Mouse (Mus musculus) hindbrain, postnatal 0 days (tissue): ENCODE data around the gene Zfp362. TPM values are rescaled to one million over a fixed set of nuclear protein-coding genes. Genes with fewer than 3 reads are reported as not detected.
A peak's percentile ranks its signal among the peaks of the same experiment; 100 is the strongest.

ENCODE experiments used
- ATAC-seq: fragments of 200-750 bp; cut with Nextera tagmentation; 2 replicates; pipeline ENCODE4 v1.8.0; 2017; ENCODE audit warnings: mild to moderate bottlenecking, moderate TSS enrichment, moderate library complexity
- DNase-seq: peaks from one replicate; pipeline ENCODE4 v3.0.0-alpha.2; 2015; ENCODE audit warnings: low spot score
- H3K27ac ChIP-seq: fragments of 300-500 bp; sonication (generic); 2 replicates; pipeline ENCODE4 v1.5.1; 2014; ENCODE audit warnings: mild to moderate bottlenecking
- H3K27me3 ChIP-seq: fragments of 300-500 bp; sonication (generic); 2 replicates; pipeline ENCODE4 v1.6.1; 2014; ENCODE audit warnings: low read length, mixed read lengths; ENCODE audit not compliant: insufficient read depth
- H3K36me3 ChIP-seq: fragments of 300-500 bp; sonication (generic); 2 replicates; pipeline ENCODE4 v1.6.1; 2014; ENCODE audit warnings: low read length, mixed read lengths; ENCODE audit not compliant: insufficient read depth
- H3K4me1 ChIP-seq: fragments of 300-500 bp; sonication (generic); 2 replicates; pipeline ENCODE4 v1.6.1; 2014; ENCODE audit warnings: antibody characterized with exemption, low read length, mixed read lengths; ENCODE audit not compliant: insufficient read depth
- H3K4me2 ChIP-seq: fragments of 300-500 bp; sonication (generic); 2 replicates; pipeline ENCODE4 v1.6.1; 2014; ENCODE audit warnings: low read depth, mild to moderate bottlenecking, low read length, moderate library complexity, mixed read lengths
- H3K4me3 ChIP-seq: fragments of 300-500 bp; sonication (generic); 2 replicates; pipeline ENCODE4 v1.5.1; 2014; ENCODE audit warnings: low read length
- H3K9ac ChIP-seq: fragments of 300-500 bp; sonication (generic); replicated peaks from 2 replicates; pipeline ENCODE4 v1.6.1; 2014; ENCODE audit warnings: mild to moderate bottlenecking, low read length, moderate library complexity, mixed read lengths
- H3K9me3 ChIP-seq: fragments of 300-500 bp; sonication (generic); 2 replicates; pipeline ENCODE4 v1.6.1; 2016; ENCODE audit warnings: low read length, mixed read lengths
- CTCF ChIP-seq: IDR thresholded peaks from 2 replicates; pipeline ENCODE4 v1.5.1; 2016; ENCODE audit warnings: antibody characterized with exemption, control low read depth, low read depth
- WGBS: fragments of 180-500 bp; shearing (Covaris S2); extraction: QIAGEN DNeasy Blood & Tissue Kit; methylation state at CpG from one replicate; pipeline ENCODE4 v1.1.7; 2014; 5-methylcytosine and 5-hydroxymethylcytosine counted together
- polyA plus RNA-seq: library from polyadenylated mRNA; unstranded; fragments of >200 nt; fragmentation: Nextera tagmentation; extraction: Ambion mirVana; gene quantifications from 2 replicates; pipeline ENCODE4 v1.2.1, GENCODE M21; 2015
- total RNA-seq: library from RNA; depleted of rRNA; stranded (reverse); fragments of >200 nt; gene quantifications from 2 replicates; pipeline ENCODE4 v1.2.3, GENCODE M21; 2014

The Zfp362 gene
- total and polyA plus RNA-seq, 2 experiments from 2014 or later, result 24.9 to 25.6 TPM

DNA sequence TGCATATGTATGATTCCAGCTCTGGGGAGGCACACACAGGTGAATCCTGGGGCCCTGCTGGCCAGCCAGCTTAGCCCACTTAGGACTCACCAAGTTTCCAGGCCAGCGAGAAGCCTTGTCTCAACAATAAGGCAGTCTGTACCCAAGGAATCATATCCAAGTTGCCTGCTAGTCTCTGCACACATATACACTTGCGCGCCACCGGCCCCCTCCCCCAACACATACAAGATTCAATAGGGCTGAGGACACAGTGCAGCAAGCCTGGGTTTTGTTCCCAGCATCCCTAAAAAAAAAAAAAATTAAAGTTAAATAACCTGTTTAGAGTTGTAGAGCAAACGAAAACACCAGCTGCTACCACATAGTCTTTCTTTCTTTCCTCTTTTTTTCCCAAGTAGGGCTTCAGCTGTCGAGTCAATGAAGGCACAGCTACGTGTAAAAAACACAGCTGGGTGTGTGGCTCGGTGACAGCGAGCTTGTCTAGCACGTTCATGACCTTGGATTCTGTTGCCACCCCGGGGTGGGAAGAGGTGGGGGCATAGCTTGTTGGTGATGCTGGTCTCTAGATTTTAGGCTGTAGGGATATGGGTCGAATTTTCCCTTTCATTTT, 39.6 kb upstream of the Zfp362 start:
- Histone ChIP-seq H3K27me3 (no peaks in the 10 kb centered on the region), H3K9ac (no peak overlapping the region), H3K36me3 (no peaks in the 10 kb centered on the region), H3K9me3 (no peaks in the 10 kb centered on the region), H3K27ac (no peak overlapping the region), H3K4me2 (no peak overlapping the region), H3K4me1 (0 out of 2 replicates have a peak, but pooled peaks cover 6% of the 10 kb centered on the region), H3K4me3 (no peak overlapping the region)
- no peak for TF ChIP-seq CTCF
- DNase-seq, result no peak
- WGBS, result 56% methylated on average over 12 of the region's 12 CpGs
- no peak for ATAC-seq

DNA sequence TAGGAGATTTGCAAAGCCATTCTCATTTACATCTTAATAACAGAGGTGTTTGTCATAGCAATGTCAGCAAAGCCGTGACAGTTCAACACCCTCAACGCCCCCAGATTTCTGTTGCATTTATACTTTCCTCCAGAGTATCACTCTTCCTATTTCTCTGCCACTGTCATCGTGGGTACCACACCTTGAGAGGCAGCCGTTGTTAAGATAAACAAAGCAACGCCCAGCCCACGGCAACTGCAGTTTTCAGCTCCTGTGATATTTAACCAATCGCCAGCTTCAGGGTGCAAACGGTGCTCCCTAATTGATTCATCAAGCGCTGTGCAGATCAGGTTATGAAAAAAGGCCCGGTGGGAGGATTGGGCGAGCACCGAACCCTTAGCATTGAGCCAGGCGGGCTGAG, 38.7 kb upstream of the Zfp362 start:
- ATAC-seq (no peak), DNase-seq (no peak)
- H3K4me2 ChIP-seq, result no peak overlapping the region
- WGBS, result 30% methylated on average over 13 of the region's 13 CpGs
- H3K27ac ChIP-seq, result no peak overlapping the region
- no peak overlapping the region for H3K4me3 ChIP-seq
- H3K4me1 ChIP-seq, result peaks cover 11% of the 10 kb centered on the region; the same call in 1 of the 2 replicates
- no peak overlapping the region for H3K9ac ChIP-seq
- no peaks in the 10 kb centered on the region for H3K27me3 ChIP-seq
- no peaks in the 10 kb centered on the region for H3K9me3 ChIP-seq
- TF ChIP-seq CTCF, result no peak
- H3K36me3 ChIP-seq, result no peaks in the 10 kb centered on the region

DNA sequence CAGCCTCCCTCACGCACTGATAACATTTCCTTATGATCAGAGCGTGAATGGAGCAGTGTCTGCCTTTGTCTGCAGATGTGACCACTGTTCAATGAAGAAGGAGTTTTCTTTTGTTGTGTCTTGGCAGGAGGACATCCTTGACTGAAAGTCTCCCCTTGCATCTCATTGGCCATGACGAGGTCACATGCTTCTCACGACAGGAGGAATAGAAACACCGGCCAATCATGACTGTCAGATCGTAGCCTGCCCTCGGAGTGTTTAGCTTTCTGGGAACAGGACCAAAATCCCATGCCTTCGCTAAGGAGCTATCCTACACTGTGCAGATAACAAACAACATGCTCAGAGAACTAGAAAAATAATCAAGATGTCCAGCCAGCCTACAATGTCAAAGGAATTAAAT, 35.4 kb upstream of the Zfp362 start:
- no peak for TF ChIP-seq CTCF
- Histone ChIP-seq H3K36me3 (no peaks in the 10 kb centered on the region), H3K4me3 (no peak overlapping the region), H3K9ac (no peak overlapping the region), H3K4me2 (no peak overlapping the region), H3K4me1 (peaks cover 13% of the 10 kb centered on the region), H3K27ac (peak overlapping the region; percentile 54; the same call in 1 of the 2 replicates), H3K27me3 (no peaks in the 10 kb centered on the region), H3K9me3 (no peaks in the 10 kb centered on the region)
- ATAC-seq (peak; percentile 79), DNase-seq (peak; percentile 60)
- WGBS, result 13% methylated on average over 8 of the region's 8 CpGs

DNA sequence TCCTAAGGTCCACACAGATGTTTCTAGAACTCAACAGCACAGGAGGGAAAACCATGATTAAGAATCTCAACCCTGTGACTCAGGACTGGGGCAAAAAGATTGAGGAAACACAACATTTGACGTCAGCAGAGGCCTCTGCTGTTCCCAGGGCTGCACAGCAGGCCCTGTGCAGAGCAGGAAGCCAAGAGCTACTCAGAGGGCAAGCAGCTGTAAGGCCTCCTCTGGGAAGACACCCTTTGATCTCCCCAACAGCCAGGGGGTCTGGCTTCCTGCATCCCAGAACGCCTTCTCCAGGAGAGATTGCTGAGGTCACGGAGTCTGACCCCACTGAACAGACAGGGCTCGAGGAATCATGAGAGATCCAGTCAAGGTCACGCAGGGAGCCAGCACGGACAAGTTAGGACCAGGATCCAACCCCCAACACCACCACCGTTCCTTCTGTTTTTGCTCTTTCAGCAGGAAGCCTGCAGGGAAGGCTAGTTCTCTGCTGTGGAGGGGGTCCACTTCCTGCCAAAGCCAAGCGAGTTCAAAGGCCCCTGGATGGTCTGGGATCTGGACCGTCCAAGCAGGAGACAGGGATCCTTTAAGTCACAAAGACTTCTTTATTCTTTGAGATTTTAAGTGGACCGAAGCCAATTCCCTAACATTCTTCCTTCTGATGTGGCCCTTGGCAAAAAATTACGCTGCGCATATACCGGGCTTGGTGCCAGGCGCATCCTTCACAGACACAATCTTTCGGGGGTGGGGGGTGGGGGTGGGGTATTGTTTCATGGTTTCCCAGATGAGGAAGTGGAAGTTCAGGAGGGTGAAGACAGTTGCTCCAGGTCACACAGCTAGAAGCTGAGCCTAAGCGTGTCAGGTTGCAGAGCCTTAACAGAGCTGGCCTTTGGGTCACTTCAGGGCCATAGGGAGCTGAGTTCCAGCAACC, 34.2 kb upstream of the Zfp362 start:
- Histone ChIP-seq H3K4me1 (peaks cover 10% of the 10 kb centered on the region), H3K9ac (no peak overlapping the region), H3K27me3 (no peaks in the 10 kb centered on the region), H3K4me3 (no peak overlapping the region), H3K27ac (peak overlapping the region; percentile 68), H3K36me3 (no peaks in the 10 kb centered on the region), H3K4me2 (no peak overlapping the region), H3K9me3 (no peaks in the 10 kb centered on the region)
- ATAC-seq (peak; percentile 78), DNase-seq (peak; percentile 63)
- no peak for TF ChIP-seq CTCF
- WGBS, result 33% methylated on average over 16 of the region's 16 CpGs

DNA sequence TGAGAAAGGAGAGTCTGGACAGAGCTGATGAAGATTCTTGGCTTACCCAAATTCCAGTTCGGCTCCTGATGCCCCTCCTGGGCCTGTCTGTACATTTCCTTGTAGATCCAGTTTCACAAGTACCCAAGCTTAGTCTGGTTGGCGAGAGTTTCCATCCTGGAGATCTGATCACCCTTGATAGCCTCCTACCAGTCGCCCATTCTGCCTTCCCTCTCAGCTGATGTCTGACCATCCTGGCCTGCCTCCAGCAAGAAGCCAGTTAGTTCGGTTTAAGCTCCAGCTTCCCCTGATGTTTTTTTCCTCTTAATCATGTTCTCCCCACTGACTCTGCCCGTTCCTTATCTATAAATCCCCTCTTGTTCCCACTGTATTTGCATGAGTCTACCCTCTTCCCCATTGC, 32.4 kb upstream of the Zfp362 start:
- H3K27ac ChIP-seq, result peak overlapping the region; percentile 42; the same call in 1 of the 2 replicates

DNA sequence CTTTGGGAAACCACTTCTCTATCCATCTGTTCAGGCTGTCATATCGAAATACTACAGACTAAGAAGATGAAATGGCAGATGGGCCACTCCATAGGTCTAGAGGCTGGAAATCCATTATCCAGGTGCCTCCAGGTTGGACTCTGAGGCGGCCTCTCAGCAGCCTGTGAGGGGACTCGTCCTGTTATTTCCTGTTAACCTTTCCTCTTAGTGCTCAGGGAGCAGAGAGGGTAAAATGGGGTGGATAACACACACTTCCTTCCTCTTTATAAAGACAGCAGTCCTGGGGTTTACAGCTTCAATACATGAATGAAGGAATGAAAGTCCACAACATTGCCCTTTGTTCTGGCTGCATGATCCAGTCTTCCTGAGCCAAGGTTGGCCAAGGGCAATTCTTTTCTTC, 18.3 kb upstream of the Zfp362 start:
- Histone ChIP-seq H3K36me3 (no peaks in the 10 kb centered on the region), H3K27me3 (no peaks in the 10 kb centered on the region), H3K4me1 (no peaks in the 10 kb centered on the region), H3K9ac (no peak overlapping the region), H3K4me2 (no peak overlapping the region), H3K27ac (no peak overlapping the region), H3K9me3 (no peaks in the 10 kb centered on the region), H3K4me3 (no peak overlapping the region)
- DNase-seq (no peak), ATAC-seq (no peak)
- 75% methylated on average over 3 of the region's 3 CpGs for WGBS
- TF ChIP-seq CTCF, result no peak

More for the DNA sequence above, 32.4 kb upstream of the Zfp362 start:
- Histone ChIP-seq H3K9ac (no peak overlapping the region), H3K9me3 (no peaks in the 10 kb centered on the region), H3K4me2 (no peak overlapping the region), H3K36me3 (no peaks in the 10 kb centered on the region), H3K4me3 (no peak overlapping the region), H3K27me3 (no peaks in the 10 kb centered on the region), H3K4me1 (peaks cover 10% of the 10 kb centered on the region)
- DNase-seq (no peak), ATAC-seq (no peak)
- 51% methylated on average over 5 of the region's 5 CpGs for WGBS
- TF ChIP-seq CTCF, result no peak
